Mouse (Mus musculus) embryonic fibroblast, embryonic 13.5 days (primary cell): ENCODE data around the gene Pacrg.

ENCODE experiments used
- CTCF ChIP-seq: IDR thresholded peaks from 2 replicates; pipeline ENCODE4 v1.5.1; 2011; ENCODE audit warnings: mild to moderate bottlenecking, control low read depth, low read length, moderate library complexity, borderline replicate concordance; ENCODE audit not compliant: insufficient read depth
- POLR2A ChIP-seq: IDR thresholded peaks from 2 replicates; pipeline ENCODE4 v1.6.1; 2011; ENCODE audit warnings: low read depth, mild to moderate bottlenecking, control low read depth, low read length, moderate library complexity

DNA sequence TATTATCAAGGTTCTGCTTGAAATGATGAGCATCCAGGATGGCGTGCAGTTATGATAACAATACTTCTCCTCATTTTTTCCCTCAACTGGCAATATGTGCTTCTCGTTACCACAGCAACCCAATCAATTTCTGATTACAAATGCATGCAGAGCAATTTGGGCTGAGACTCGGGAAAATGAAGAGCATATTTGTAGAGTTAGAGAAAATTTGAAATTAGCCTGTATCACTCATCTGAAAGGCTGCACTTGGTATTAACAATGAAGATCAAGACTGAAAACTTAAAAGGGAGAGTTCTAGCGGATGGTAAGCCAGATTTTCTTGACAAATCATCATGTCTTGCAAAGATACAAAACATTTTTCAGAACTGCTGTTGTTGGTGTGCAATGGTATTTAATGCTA is 21.1 kb downstream of the Pacrg start:
- TF ChIP-seq CTCF (no peak), POLR2A (no peak)
